Mouse (Mus musculus) hindbrain, embryonic 14.5 days (tissue): ENCODE measurements around the gene Hscb. TPM values are rescaled to one million over a fixed set of nuclear protein-coding genes. Genes with fewer than 3 reads are reported as not detected.
A peak's percentile ranks its signal among the peaks of the same experiment; 100 is the strongest.
"Not testable (repeated sequence)": the region's sequence is repeated elsewhere in the genome, so short reads cannot be mapped to it uniquely, and the experiment has no call there.

Experiments used
- ATAC-seq: fragments of 200-750 bp; cut with Nextera tagmentation; 2 replicates; pipeline ENCODE4 v1.8.0; 2017; ENCODE audit warnings: moderate number of reproducible peaks, mild to moderate bottlenecking, moderate TSS enrichment, moderate library complexity; ENCODE audit not compliant: low FRiP score
- DNase-seq: peaks from one replicate; pipeline ENCODE4 v3.0.0-alpha.2; 2015; ENCODE audit warnings: low spot score
- H3K27ac ChIP-seq: fragments of 300-500 bp; sonication (generic); 2 replicates; pipeline ENCODE4 v1.5.1; 2014; ENCODE audit warnings: mild to moderate bottlenecking, moderate library complexity
- H3K27me3 ChIP-seq: fragments of 300-500 bp; sonication (generic); 2 replicates; pipeline ENCODE4 v1.6.1; 2014; ENCODE audit warnings: mild to moderate bottlenecking, low read length, mixed read lengths; ENCODE audit not compliant: control insufficient read depth, insufficient read depth
- H3K36me3 ChIP-seq: fragments of 300-500 bp; sonication (generic); replicated peaks from 2 replicates; pipeline ENCODE4 v1.6.1; 2014; ENCODE audit not compliant: control insufficient read depth, insufficient read depth
- H3K4me1 ChIP-seq: fragments of 300-500 bp; sonication (generic); replicated peaks from 2 replicates; pipeline ENCODE4 v1.6.1; 2014; ENCODE audit warnings: antibody characterized with exemption, low read length, mixed read lengths; ENCODE audit not compliant: control insufficient read depth, insufficient read depth
- H3K4me2 ChIP-seq: fragments of 300-500 bp; sonication (generic); replicated peaks from 2 replicates; pipeline ENCODE4 v1.6.1; 2014; ENCODE audit warnings: mild to moderate bottlenecking, moderate library complexity
- H3K4me3 ChIP-seq: fragments of 300-500 bp; sonication (generic); replicated peaks from 2 replicates; pipeline ENCODE4 v1.5.1; 2014; ENCODE audit warnings: mild to moderate bottlenecking, low read length
- H3K9ac ChIP-seq: fragments of 300-500 bp; sonication (generic); 2 replicates; pipeline ENCODE4 v1.6.1; 2014
- H3K9me3 ChIP-seq: fragments of 300-500 bp; sonication (generic); 2 replicates; pipeline ENCODE4 v1.6.1; 2016; ENCODE audit warnings: low read length; ENCODE audit not compliant: control insufficient read depth
- WGBS: fragments of 180-500 bp; shearing (Covaris S2); extraction: QIAGEN DNeasy Blood & Tissue Kit; methylation state at CpG from one replicate; pipeline ENCODE4 v1.1.7; 2014; 5-methylcytosine and 5-hydroxymethylcytosine counted together
- polyA plus RNA-seq: library from polyadenylated mRNA; unstranded; fragments of >200 nt; fragmentation: Nextera tagmentation; extraction: Ambion mirVana; gene quantifications from 2 replicates; pipeline ENCODE4 v1.2.1, GENCODE M21; 2014

The Hscb gene
- polyA plus RNA-seq, 1 experiment from 2014 or later = 10.3 TPM

DNA sequence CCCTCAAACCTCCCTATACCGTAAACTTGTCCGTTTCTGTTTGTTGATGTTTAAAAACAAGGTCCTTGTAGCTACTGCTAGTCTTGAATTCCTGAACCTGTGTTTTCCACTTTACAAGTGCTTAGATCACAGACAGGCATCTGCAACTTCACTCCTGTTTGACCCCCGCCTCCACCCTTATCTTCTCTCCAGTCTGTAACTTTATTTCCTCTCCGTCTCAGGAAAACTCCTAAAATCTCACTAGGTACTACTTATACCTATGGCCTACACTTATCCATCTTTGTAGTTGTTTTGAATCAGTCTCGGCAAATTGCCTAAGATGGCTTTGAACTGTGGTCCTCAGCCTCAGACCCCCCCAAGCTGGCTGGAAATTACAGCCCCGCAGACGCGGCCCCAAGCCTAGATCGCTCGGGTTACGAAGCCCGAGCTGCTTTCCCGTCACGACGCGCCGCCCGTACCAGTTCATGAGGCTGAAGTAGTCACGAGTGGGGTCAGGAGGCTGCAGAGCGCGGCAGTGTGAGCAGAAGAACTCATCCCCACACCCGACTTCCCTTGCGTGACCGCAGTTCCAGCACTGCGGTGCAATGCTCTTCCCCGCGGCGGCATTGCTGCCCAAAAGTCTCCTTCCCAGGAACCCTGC lies 419 bp downstream of the Hscb start:
- DNase-seq = no peak
- no peaks in the 10 kb centered on the region for H3K27me3 ChIP-seq
- no peak; the same call in 1 of the 2 replicates for ATAC-seq

DNA sequence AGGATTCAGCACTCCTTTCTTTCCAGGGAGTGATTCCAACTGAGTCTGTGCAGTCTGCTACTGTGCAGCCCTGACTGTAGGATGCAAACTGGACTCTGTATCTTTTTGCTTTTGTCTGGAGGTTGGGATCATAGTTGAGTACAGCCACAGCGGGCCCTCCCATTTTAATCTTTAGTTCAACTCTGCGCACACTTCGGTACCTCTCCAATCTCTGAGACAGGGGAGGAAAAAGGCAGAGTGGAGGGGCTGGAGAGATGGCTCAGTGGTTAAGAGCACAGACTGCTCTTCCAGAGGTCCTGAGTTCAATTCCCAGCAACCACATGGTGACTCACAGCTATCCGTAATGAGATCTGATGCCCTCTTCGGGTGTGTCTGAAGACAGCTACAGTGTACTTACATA lies 1.6 kb downstream of the Hscb start:
- H3K4me3 ChIP-seq, H3K9me3 ChIP-seq, H3K36me3 ChIP-seq, DNase-seq, H3K27me3 ChIP-seq, H3K4me1 ChIP-seq, H3K9ac ChIP-seq, H3K4me2 ChIP-seq, H3K27ac ChIP-seq, ATAC-seq: not testable (repeated sequence)
- 90% methylated on average over 5 of the region's 5 CpGs for whole genome bisulfite sequencing

More for the DNA sequence above, 419 bp downstream of the Hscb start:
- H3K9ac ChIP-seq = peak overlapping the region; percentile 69
- H3K27ac ChIP-seq = peak overlapping the region; percentile 65
- no peaks in the 10 kb centered on the region for H3K9me3 ChIP-seq
- H3K4me1 ChIP-seq = peaks cover 6% of the 10 kb centered on the region; the same call in 1 of the 2 replicates
- no peaks in the 10 kb centered on the region for H3K36me3 ChIP-seq
- WGBS = 10% methylated on average over 28 of the region's 28 CpGs
- peak overlapping the region; percentile 76 for H3K4me2 ChIP-seq
- peak overlapping the region; percentile 68 for H3K4me3 ChIP-seq

GRCm38 (mm10) chr5:110835959-110836358 lies 3.6 kb downstream of the Hscb start:
- 32% methylated on average over 3 of the region's 3 CpGs for WGBS
- Histone ChIP-seq H3K4me2 (no peak overlapping the region), H3K4me3 (no peak overlapping the region), H3K9me3 (no peaks in the 10 kb centered on the region), H3K36me3 (no peaks in the 10 kb centered on the region), H3K27ac (no peak overlapping the region), H3K4me1 (peaks cover 6% of the 10 kb centered on the region; the same call in 1 of the 2 replicates), H3K9ac (no peak overlapping the region), H3K27me3 (no peaks in the 10 kb centered on the region)
- ATAC-seq (no peak), DNase-seq (peak; percentile 62)

- Histone ChIP-seq H3K27me3 (no peaks in the 10 kb centered on the region), H3K27ac (no peak overlapping the region), H3K4me2 (no peak overlapping the region), H3K4me3 (no peak overlapping the region), H3K9me3 (no peaks in the 10 kb centered on the region), H3K9ac (no peak overlapping the region), H3K4me1 (no peaks in the 10 kb centered on the region), H3K36me3 (no peaks in the 10 kb centered on the region)
- ATAC-seq = no peak
- WGBS = 96% methylated on average over 5 of the region's 5 CpGs
- DNase-seq = no peak
Observed at GRCm38 (mm10) chr5:110831036-110831720, 8.4 kb downstream of the Hscb start.

DNA sequence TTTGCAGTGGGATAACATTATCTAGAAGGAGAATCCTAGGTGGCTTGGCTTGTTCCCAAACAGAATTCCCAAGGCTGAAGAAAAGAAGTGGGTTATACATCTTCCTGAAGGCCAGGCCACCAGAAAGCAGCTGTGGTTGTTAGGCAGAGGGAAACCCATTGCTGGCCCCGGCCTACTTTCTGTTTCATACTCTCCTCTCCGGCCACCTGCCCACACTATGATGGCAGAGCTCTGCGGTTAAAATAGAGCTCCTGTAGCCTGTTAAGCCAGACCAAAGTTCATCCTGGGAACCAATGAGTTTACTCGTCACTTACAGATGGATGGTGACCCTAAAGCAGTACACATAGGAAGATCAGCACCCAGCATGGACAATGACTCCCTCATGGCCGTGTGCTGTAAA lies 12.0 kb downstream of the Hscb start:
- H3K4me2 ChIP-seq = no peak overlapping the region
- H3K27ac ChIP-seq = no peak overlapping the region
- no peak overlapping the region for H3K4me3 ChIP-seq
- H3K36me3 ChIP-seq = no peaks in the 10 kb centered on the region
- DNase-seq = no peak
- no peak overlapping the region for H3K9ac ChIP-seq
- H3K9me3 ChIP-seq = no peaks in the 10 kb centered on the region
- 96% methylated on average over 5 of the region's 5 CpGs for WGBS
- ATAC-seq = no peak
- no peaks in the 10 kb centered on the region for H3K4me1 ChIP-seq
- H3K27me3 ChIP-seq = no peaks in the 10 kb centered on the region

DNA sequence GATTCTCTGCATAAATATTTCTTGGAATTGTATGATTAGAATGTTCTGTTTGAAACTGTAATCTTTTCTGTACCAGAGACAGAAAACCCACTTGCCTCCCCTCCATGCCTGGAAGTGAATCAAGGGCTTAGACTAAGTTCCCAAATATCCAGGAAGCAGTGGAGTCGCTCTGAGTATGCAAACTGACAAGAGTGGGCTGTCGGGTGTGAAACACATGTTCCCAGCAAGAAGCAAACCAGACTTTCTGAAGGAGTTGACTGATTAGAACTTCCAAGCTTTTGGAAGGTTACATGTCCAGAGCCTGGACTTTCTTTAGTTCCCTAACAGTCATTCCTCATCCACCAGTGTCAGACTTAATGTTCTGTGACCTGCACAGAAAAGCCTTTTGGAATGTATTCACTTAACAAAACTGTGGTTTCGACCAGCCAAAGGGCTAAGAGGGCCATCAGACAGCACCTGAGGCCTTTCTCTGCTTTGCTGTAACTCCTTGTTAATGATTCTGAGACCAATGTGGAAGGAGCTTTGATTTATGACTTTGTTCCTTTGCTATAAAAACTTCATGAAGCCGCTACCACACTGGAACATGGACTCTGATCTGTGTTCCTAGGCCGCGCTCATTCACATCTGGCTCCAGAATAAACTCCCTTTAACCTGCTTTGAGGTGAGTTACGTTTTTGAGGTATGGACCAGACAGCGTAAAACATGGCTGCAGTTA lies 12.6 kb downstream of the Hscb start:
- H3K4me3 ChIP-seq = no peak overlapping the region
- no peak overlapping the region for H3K27ac ChIP-seq
- H3K4me2 ChIP-seq = no peak overlapping the region
- H3K27me3 ChIP-seq = no peaks in the 10 kb centered on the region
- 88% methylated on average over 8 of the region's 8 CpGs for WGBS
- no peaks in the 10 kb centered on the region for H3K36me3 ChIP-seq
- H3K4me1 ChIP-seq = no peaks in the 10 kb centered on the region
- no peak for DNase-seq
- H3K9me3 ChIP-seq = no peaks in the 10 kb centered on the region
- no peak overlapping the region for H3K9ac ChIP-seq
- no peak for ATAC-seq

GRCm38 (mm10) chr5:110824421-110824820 lies 15.2 kb downstream of the Hscb start:
- no peak for DNase-seq
- no peaks in the 10 kb centered on the region for H3K36me3 ChIP-seq
- H3K9ac ChIP-seq = no peak overlapping the region
- no peaks in the 10 kb centered on the region for H3K27me3 ChIP-seq
- no peak overlapping the region for H3K4me2 ChIP-seq
- no peak overlapping the region for H3K27ac ChIP-seq
- 91% methylated on average over 4 of the region's 4 CpGs for WGBS
- no peaks in the 10 kb centered on the region for H3K4me1 ChIP-seq
- H3K4me3 ChIP-seq = no peak overlapping the region
- H3K9me3 ChIP-seq = no peaks in the 10 kb centered on the region
- ATAC-seq = no peak

GRCm38 (mm10) chr5:110809667-110810325 lies 29.8 kb downstream of the Hscb start, which contains the start of gene Ulk1:
Ulk1 (minus strand) TSS chr5:110810097.
- peak within 1 kb of the TSS; percentile 85 for H3K27ac ChIP-seq
- peaks cover 13% of the 10 kb centered on the region; the same call in 1 of the 2 replicates for H3K36me3 ChIP-seq
- no peaks in the 10 kb centered on the region for H3K9me3 ChIP-seq
- peak within 1 kb of the TSS; percentile 95 for H3K9ac ChIP-seq
- ATAC-seq = peak; percentile 95
- no peaks in the 10 kb centered on the region for H3K27me3 ChIP-seq
- under 1% methylated on average over 74 of the region's 80 CpGs for WGBS
- DNase-seq = peak; percentile 98
- H3K4me2 ChIP-seq = peak within 1 kb of the TSS; percentile 100
- H3K4me1 ChIP-seq = peaks cover 30% of the 10 kb centered on the region
- peak within 1 kb of the TSS; percentile 88 for H3K4me3 ChIP-seq
